Mouse (Mus musculus): Measurements from ENCODE around the gene Esyt1. TPM values are rescaled to one million over a fixed set of nuclear protein-coding genes. Genes with fewer than 3 reads are reported as not detected.
A peak's percentile ranks its signal among the peaks of the same experiment; 100 is the strongest.

Gene Esyt1
- polyA plus RNA-seq, 1 experiment from 2014 or later: 19.1 TPM

GRCm38 (mm10) chr10:128526366-128527356 is 990 bp upstream of the Esyt1 start:
- Histone ChIP-seq H3K36me3 (ENCODE audit: control insufficient read depth, insufficient read depth, low read length) (no peaks in the 10 kb centered on the region), H3K4me1 (replicated peaks; ENCODE audit: control insufficient read depth, insufficient read depth, low read length) (peaks cover 18% of the 10 kb centered on the region), H3K27ac (ENCODE audit: low read depth, low read length) (peak overlapping the region; percentile 2; the same call in 1 of the 2 replicates), H3K9ac (ENCODE audit: low read depth, low read length) (peak overlapping the region; percentile 54), H3K9me3 (ENCODE audit: control insufficient read depth, low read length) (no peaks in the 10 kb centered on the region), H3K27me3 (replicated peaks; ENCODE audit: control insufficient read depth, insufficient read depth, low read length) (0 out of 2 replicates have a peak, but pooled peaks cover 3% of the 10 kb centered on the region), H3K4me2 (peak overlapping the region; percentile 93), H3K4me3 (ENCODE audit: low read depth, low read length) (peak overlapping the region; percentile 89)
- ATAC-seq (replicated peaks; ENCODE audit: low FRiP score): peak; percentile 32; the same call in 1 of the 2 replicates
- WGBS: 28% methylated on average over 28 of the region's 28 CpGs
- DNase-seq (ENCODE audit: low spot score): no peak

- Histone ChIP-seq H3K4me2 (peak overlapping the region; percentile 93), H3K27ac (ENCODE audit: low read depth, low read length) (peak overlapping the region; percentile 84), H3K27me3 (replicated peaks; ENCODE audit: control insufficient read depth, insufficient read depth, low read length) (0 out of 2 replicates have a peak, but pooled peaks cover 3% of the 10 kb centered on the region), H3K4me1 (replicated peaks; ENCODE audit: control insufficient read depth, insufficient read depth, low read length) (peaks cover 18% of the 10 kb centered on the region), H3K36me3 (ENCODE audit: control insufficient read depth, insufficient read depth, low read length) (no peaks in the 10 kb centered on the region), H3K9ac (ENCODE audit: low read depth, low read length) (peak overlapping the region; percentile 89), H3K9me3 (ENCODE audit: control insufficient read depth, low read length) (no peaks in the 10 kb centered on the region), H3K4me3 (ENCODE audit: low read depth, low read length) (peak overlapping the region; percentile 89)
- ATAC-seq (replicated peaks; ENCODE audit: low FRiP score): peak; percentile 36
- under 1% methylated on average over 58 of the region's 58 CpGs for WGBS
- DNase-seq (ENCODE audit: low spot score): peak; percentile 79
These were observed 674 bp downstream of the Esyt1 start for GRCm38 (mm10) chr10:128524732-128525662.

GRCm38 (mm10) chr10:128524111-128524731 is 1.4 kb downstream of the Esyt1 start:
- DNase-seq (ENCODE audit: low spot score): no peak
- 22% methylated on average over 11 of the region's 11 CpGs for WGBS
- H3K27ac ChIP-seq (ENCODE audit: low read depth, low read length): peak overlapping the region; percentile 84

GRCm38 (mm10) chr10:128522351-128522750 is 3.3 kb downstream of the Esyt1 start:
- WGBS: 85% methylated on average over 6 of the region's 6 CpGs
- peaks cover 7% of the 10 kb centered on the region; the same call in 1 of the 2 replicates for H3K36me3 ChIP-seq (ENCODE audit: control insufficient read depth, insufficient read depth, low read length)
- 0 out of 2 replicates have a peak, but pooled peaks cover 3% of the 10 kb centered on the region for H3K27me3 ChIP-seq (replicated peaks; ENCODE audit: control insufficient read depth, insufficient read depth, low read length)

More at GRCm38 (mm10) chr10:128524111-128524731, 1.4 kb downstream of the Esyt1 start:
- peak overlapping the region; percentile 89 for H3K4me3 ChIP-seq (ENCODE audit: low read depth, low read length)
- peak overlapping the region; percentile 93 for H3K4me2 ChIP-seq
- peak overlapping the region; percentile 89 for H3K9ac ChIP-seq (ENCODE audit: low read depth, low read length)
- peaks cover 2% of the 10 kb centered on the region; the same call in 1 of the 2 replicates for H3K36me3 ChIP-seq (ENCODE audit: control insufficient read depth, insufficient read depth, low read length)
- H3K9me3 ChIP-seq (ENCODE audit: control insufficient read depth, low read length): no peaks in the 10 kb centered on the region
- H3K4me1 ChIP-seq (replicated peaks; ENCODE audit: control insufficient read depth, insufficient read depth, low read length): peaks cover 18% of the 10 kb centered on the region
- ATAC-seq (replicated peaks; ENCODE audit: low FRiP score): no peak
- H3K27me3 ChIP-seq (replicated peaks; ENCODE audit: control insufficient read depth, insufficient read depth, low read length): 0 out of 2 replicates have a peak, but pooled peaks cover 3% of the 10 kb centered on the region

GRCm38 (mm10) chr10:128520591-128520990 is 5.1 kb downstream of the Esyt1 start:
- H3K27me3 ChIP-seq (replicated peaks; ENCODE audit: control insufficient read depth, insufficient read depth, low read length): 0 out of 2 replicates have a peak, but pooled peaks cover 3% of the 10 kb centered on the region
- H3K4me1 ChIP-seq (replicated peaks; ENCODE audit: control insufficient read depth, insufficient read depth, low read length): peaks cover 27% of the 10 kb centered on the region
- H3K4me3 ChIP-seq (ENCODE audit: low read depth, low read length): no peak overlapping the region
- H3K36me3 ChIP-seq (ENCODE audit: control insufficient read depth, insufficient read depth, low read length): peaks cover 7% of the 10 kb centered on the region; the same call in 1 of the 2 replicates
- 88% methylated on average over 16 of the region's 16 CpGs for WGBS
- ATAC-seq (replicated peaks; ENCODE audit: low FRiP score): no peak
- no peak overlapping the region for H3K27ac ChIP-seq (ENCODE audit: low read depth, low read length)
- no peaks in the 10 kb centered on the region for H3K9me3 ChIP-seq (ENCODE audit: control insufficient read depth, low read length)
- H3K9ac ChIP-seq (ENCODE audit: low read depth, low read length): no peak overlapping the region
- DNase-seq (ENCODE audit: low spot score): no peak
- no peak overlapping the region for H3K4me2 ChIP-seq

More at GRCm38 (mm10) chr10:128522351-128522750, 3.3 kb downstream of the Esyt1 start:
- DNase-seq (ENCODE audit: low spot score) (no peak), ATAC-seq (replicated peaks; ENCODE audit: low FRiP score) (no peak)
- Histone ChIP-seq H3K27ac (ENCODE audit: low read depth, low read length) (no peak overlapping the region), H3K9ac (ENCODE audit: low read depth, low read length) (no peak overlapping the region), H3K4me2 (no peak overlapping the region), H3K4me1 (replicated peaks; ENCODE audit: control insufficient read depth, insufficient read depth, low read length) (peaks cover 19% of the 10 kb centered on the region), H3K4me3 (ENCODE audit: low read depth, low read length) (no peak overlapping the region), H3K9me3 (ENCODE audit: control insufficient read depth, low read length) (no peaks in the 10 kb centered on the region)

- WGBS: 74% methylated on average over 7 of the region's 7 CpGs
- DNase-seq (ENCODE audit: low spot score): no peak
These were observed 6.8 kb downstream of the Esyt1 start for GRCm38 (mm10) chr10:128518833-128519232.

GRCm38 (mm10) chr10:128516677-128517076 is 9.0 kb downstream of the Esyt1 start:
- no peak overlapping the region for H3K9ac ChIP-seq (ENCODE audit: low read depth, low read length)
- DNase-seq (ENCODE audit: low spot score) (no peak), ATAC-seq (replicated peaks; ENCODE audit: low FRiP score) (peak; percentile 21; the same call in 1 of the 2 replicates)
- peak overlapping the region; percentile 48 for H3K4me2 ChIP-seq
- peaks cover 9% of the 10 kb centered on the region; the same call in 1 of the 2 replicates for H3K36me3 ChIP-seq (ENCODE audit: control insufficient read depth, insufficient read depth, low read length)
- peak overlapping the region; percentile 29; the same call in 1 of the 2 replicates for H3K4me3 ChIP-seq (ENCODE audit: low read depth, low read length)
- no peaks in the 10 kb centered on the region for H3K9me3 ChIP-seq (ENCODE audit: control insufficient read depth, low read length)
- H3K4me1 ChIP-seq (replicated peaks; ENCODE audit: control insufficient read depth, insufficient read depth, low read length): peaks cover 19% of the 10 kb centered on the region
- 20% methylated on average over 6 of the region's 6 CpGs for WGBS
- no peaks in the 10 kb centered on the region for H3K27me3 ChIP-seq (replicated peaks; ENCODE audit: control insufficient read depth, insufficient read depth, low read length)
- no peak overlapping the region for H3K27ac ChIP-seq (ENCODE audit: low read depth, low read length)

More at GRCm38 (mm10) chr10:128518833-128519232, 6.8 kb downstream of the Esyt1 start:
- Histone ChIP-seq H3K27me3 (replicated peaks; ENCODE audit: control insufficient read depth, insufficient read depth, low read length) (no peaks in the 10 kb centered on the region), H3K4me1 (replicated peaks; ENCODE audit: control insufficient read depth, insufficient read depth, low read length) (peaks cover 20% of the 10 kb centered on the region), H3K4me3 (ENCODE audit: low read depth, low read length) (no peak overlapping the region), H3K27ac (ENCODE audit: low read depth, low read length) (no peak overlapping the region), H3K9me3 (ENCODE audit: control insufficient read depth, low read length) (no peaks in the 10 kb centered on the region), H3K36me3 (ENCODE audit: control insufficient read depth, insufficient read depth, low read length) (peaks cover 9% of the 10 kb centered on the region; the same call in 1 of the 2 replicates), H3K4me2 (no peak overlapping the region), H3K9ac (ENCODE audit: low read depth, low read length) (no peak overlapping the region)
- 0 out of 2 replicates have a peak, but pooled peaks have one; percentile 27 for ATAC-seq (replicated peaks; ENCODE audit: low FRiP score)

Measured in liver, embryonic 11.5 days (tissue).